Mouse (Mus musculus): ENCODE measurements at regions not wholly inside any gene's neighbourhood (a gene's known extent, or its start where the extent isn't known, plus 50 kb on each side); places are given as distances from the start of the nearest gene placed in this dataset.

DNA sequence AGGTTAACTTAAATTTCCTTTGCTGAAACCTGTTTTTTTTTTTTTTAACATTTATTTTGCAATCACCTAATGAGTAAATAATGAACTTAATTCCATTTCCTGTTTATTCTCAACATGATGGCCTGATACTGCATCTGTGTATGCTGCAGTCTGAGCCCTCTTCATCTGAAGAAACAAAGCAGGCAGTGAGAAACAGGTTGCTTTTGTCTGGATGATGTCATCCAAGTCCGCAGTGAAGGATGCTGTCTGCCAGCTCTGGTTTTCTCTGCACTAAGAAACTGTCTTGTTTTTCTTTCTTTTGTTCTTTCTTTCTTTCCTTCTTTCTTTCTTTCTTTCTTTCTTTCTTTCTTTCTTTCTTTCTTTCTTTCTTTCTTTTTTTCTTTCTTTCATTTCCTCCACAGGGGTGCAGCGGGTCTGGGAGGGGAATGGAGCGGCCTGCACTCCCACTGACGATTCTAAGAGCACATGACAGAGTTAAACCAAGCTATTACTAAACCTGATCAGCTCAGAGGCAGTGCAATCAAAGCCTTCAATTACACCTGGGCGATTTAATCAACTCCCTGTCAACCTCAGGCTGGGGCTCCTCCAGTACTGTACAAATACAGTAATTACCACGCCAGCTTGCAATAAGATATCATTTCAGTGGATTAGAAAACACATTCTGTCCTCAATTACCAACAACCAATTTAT lies 204.0 kb downstream of the Fam76b start:
- 68% methylated on average over 6 of the region's 6 CpGs for WGBS
- H3K36me3 ChIP-seq = no peaks in the 10 kb centered on the region
- DNase-seq (ENCODE audit: low spot score) = no peak

GRCm38 (mm10) chr9:14032048-14032362 lies 204.5 kb downstream of the Fam76b start:
- no peaks in the 10 kb centered on the region for H3K4me1 ChIP-seq
- DNase-seq (ENCODE audit: low spot score) = no peak
- 81% methylated on average over 1 of the region's 1 CpGs for WGBS

More for the DNA sequence above, 204.0 kb downstream of the Fam76b start:
- no peaks in the 10 kb centered on the region for H3K9me3 ChIP-seq
- no peaks in the 10 kb centered on the region for H3K27me3 ChIP-seq (ENCODE audit: insufficient read depth, poor library complexity, severe bottlenecking)
- no peaks in the 10 kb centered on the region for H3K4me1 ChIP-seq
- H3K4me3 ChIP-seq = no peak overlapping the region
- H3K27ac ChIP-seq = no peak overlapping the region

DNA sequence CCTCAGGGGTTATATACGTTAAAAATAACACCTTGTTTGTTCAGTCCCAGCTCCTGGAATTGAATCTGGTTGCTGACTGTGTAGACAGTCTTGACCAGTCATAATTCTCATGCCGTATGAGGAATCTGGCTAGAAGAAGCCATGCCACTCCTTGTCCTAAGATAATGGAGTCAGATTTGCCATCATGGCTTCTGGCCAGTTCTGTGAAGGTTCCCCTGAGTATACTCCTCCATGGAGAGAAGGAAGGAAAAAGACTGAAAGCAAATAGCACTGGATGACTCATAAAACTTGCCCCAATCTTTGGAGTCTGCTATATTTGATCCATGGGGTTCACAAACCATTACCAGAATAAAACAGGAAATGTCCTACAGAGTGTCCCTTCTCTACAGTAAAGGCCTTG lies 208.0 kb downstream of the Fam76b start:
- no peaks in the 10 kb centered on the region for H3K36me3 ChIP-seq
- H3K27me3 ChIP-seq (ENCODE audit: insufficient read depth, poor library complexity, severe bottlenecking) = no peaks in the 10 kb centered on the region
- no peaks in the 10 kb centered on the region for H3K4me1 ChIP-seq
- H3K9me3 ChIP-seq = no peaks in the 10 kb centered on the region
- WGBS = 80% methylated on average over 2 of the region's 2 CpGs
- no peak overlapping the region for H3K4me3 ChIP-seq
- DNase-seq (ENCODE audit: low spot score) = no peak
- H3K27ac ChIP-seq = no peak overlapping the region

More at GRCm38 (mm10) chr9:14032048-14032362, 204.5 kb downstream of the Fam76b start:
- H3K9me3 ChIP-seq = no peaks in the 10 kb centered on the region
- no peak overlapping the region for H3K4me3 ChIP-seq
- no peaks in the 10 kb centered on the region for H3K27me3 ChIP-seq (ENCODE audit: insufficient read depth, poor library complexity, severe bottlenecking)
- no peaks in the 10 kb centered on the region for H3K36me3 ChIP-seq
- no peak overlapping the region for H3K27ac ChIP-seq

GRCm38 (mm10) chr9:14041900-14042435 lies 214.5 kb downstream of the Fam76b start:
- Histone ChIP-seq H3K36me3 (no peaks in the 10 kb centered on the region), H3K4me1 (peaks cover 11% of the 10 kb centered on the region), H3K9me3 (no peaks in the 10 kb centered on the region), H3K27ac (peak overlapping the region; percentile 42; the same call in 1 of the 2 replicates), H3K4me3 (no peak overlapping the region), H3K27me3 (ENCODE audit: insufficient read depth, poor library complexity, severe bottlenecking) (no peaks in the 10 kb centered on the region)
- peak; percentile 79 for DNase-seq (ENCODE audit: low spot score)
- 27% methylated on average over 2 of the region's 2 CpGs for WGBS

DNA sequence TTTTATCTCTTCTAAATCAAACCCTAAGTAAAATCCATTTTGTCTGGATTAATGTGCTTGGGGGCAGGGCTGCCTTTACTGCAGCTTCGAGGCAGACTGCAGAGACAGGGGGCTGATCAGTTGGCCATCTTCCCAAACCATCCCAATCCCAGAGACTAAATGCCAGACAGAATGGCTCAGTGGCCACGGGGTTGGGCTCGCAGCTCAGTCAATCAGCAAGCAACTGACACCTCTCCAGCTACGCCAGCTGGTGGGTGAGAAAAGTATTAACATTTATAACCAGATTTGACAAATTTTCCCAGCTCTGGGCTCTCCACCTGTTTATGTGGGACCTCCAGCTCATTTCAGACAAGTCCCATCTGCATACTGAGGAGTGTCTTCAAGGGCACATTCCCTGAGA lies 220.7 kb downstream of the Fam76b start:
- Histone ChIP-seq H3K27me3 (ENCODE audit: insufficient read depth, poor library complexity, severe bottlenecking) (no peaks in the 10 kb centered on the region), H3K4me1 (peaks cover 3% of the 10 kb centered on the region), H3K9me3 (no peaks in the 10 kb centered on the region), H3K36me3 (no peaks in the 10 kb centered on the region), H3K4me3 (no peak overlapping the region), H3K27ac (no peak overlapping the region)
- 74% methylated on average over 4 of the region's 4 CpGs for WGBS
- DNase-seq (ENCODE audit: low spot score) = no peak

DNA sequence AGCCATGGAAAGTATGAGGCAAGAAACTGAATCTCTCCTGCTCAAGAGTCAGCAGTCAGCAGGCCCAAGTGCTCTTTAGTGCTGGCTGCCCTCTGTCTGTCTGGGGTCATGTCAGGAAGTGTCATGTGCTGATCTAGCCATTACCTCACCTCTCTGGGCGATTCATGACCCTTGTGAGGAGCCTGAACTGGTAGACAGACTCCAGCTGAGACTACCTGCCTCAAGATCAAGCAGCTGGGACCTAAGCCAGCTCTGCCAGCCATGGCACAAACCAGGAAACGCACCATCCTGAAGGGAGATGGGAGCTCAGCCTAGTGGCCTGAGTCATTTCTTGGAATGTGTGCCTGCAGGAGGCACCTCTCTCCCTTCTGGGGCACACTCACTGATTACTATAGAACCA lies 221.2 kb upstream of the Sesn3 start:
- WGBS = 20% methylated on average over 2 of the region's 2 CpGs
- peak overlapping the region; percentile 30 for H3K27ac ChIP-seq
- no peaks in the 10 kb centered on the region for H3K9me3 ChIP-seq
- H3K4me3 ChIP-seq = no peak overlapping the region
- H3K36me3 ChIP-seq = no peaks in the 10 kb centered on the region
- no peak for DNase-seq (ENCODE audit: low spot score)
- H3K27me3 ChIP-seq (ENCODE audit: insufficient read depth, poor library complexity, severe bottlenecking) = peaks cover 6% of the 10 kb centered on the region; the same call in 1 of the 2 replicates
- peaks cover 25% of the 10 kb centered on the region for H3K4me1 ChIP-seq

- Histone ChIP-seq H3K9me3 (no peaks in the 10 kb centered on the region), H3K4me3 (no peak overlapping the region), H3K27me3 (ENCODE audit: insufficient read depth, poor library complexity, severe bottlenecking) (peaks cover 6% of the 10 kb centered on the region; the same call in 1 of the 2 replicates), H3K27ac (no peak overlapping the region), H3K4me1 (peaks cover 25% of the 10 kb centered on the region), H3K36me3 (no peaks in the 10 kb centered on the region)
- DNase-seq (ENCODE audit: low spot score) = no peak
- WGBS = 83% methylated on average over 10 of the region's 10 CpGs
Observed at GRCm38 (mm10) chr9:14056410-14057172, 218.3 kb upstream of the Sesn3 start.

DNA sequence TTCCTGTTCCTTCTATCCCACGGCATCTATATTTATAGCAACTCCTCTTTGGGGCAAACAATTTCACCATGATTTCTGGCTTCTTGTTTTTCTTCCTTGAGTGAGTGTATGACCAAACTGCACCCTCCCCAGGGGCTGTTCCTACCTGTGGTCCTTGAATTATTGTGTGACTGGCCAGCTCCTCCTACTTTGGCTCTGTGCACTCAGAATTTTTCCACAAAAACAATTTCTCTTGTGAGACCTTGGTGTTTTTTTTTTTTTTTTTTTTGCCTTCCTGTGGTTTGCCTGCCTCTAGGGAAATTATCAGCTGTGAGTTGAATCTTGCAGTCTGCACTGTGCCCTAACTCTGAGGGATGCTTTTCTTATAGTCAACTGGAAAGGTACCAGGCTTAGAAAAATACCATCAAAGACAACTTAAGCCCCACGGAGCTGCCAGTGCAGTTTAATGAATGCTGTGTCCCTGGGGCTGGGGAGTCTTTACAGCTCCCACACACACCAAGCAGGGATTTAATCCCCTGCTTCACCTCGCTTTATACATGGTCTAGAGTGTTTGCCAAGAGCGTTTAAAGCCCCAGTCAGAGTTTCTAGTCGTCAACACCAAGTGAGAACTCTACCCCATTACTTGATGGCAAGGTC lies 216.2 kb upstream of the Sesn3 start:
- H3K9me3 ChIP-seq = no peaks in the 10 kb centered on the region
- H3K36me3 ChIP-seq = no peaks in the 10 kb centered on the region
- no peak overlapping the region for H3K27ac ChIP-seq
- no peak overlapping the region for H3K4me3 ChIP-seq
- H3K27me3 ChIP-seq (ENCODE audit: insufficient read depth, poor library complexity, severe bottlenecking) = peaks cover 6% of the 10 kb centered on the region; the same call in 1 of the 2 replicates
- H3K4me1 ChIP-seq = peaks cover 16% of the 10 kb centered on the region
- no peak for DNase-seq (ENCODE audit: low spot score)
- WGBS = 36% methylated on average over 5 of the region's 5 CpGs

DNA sequence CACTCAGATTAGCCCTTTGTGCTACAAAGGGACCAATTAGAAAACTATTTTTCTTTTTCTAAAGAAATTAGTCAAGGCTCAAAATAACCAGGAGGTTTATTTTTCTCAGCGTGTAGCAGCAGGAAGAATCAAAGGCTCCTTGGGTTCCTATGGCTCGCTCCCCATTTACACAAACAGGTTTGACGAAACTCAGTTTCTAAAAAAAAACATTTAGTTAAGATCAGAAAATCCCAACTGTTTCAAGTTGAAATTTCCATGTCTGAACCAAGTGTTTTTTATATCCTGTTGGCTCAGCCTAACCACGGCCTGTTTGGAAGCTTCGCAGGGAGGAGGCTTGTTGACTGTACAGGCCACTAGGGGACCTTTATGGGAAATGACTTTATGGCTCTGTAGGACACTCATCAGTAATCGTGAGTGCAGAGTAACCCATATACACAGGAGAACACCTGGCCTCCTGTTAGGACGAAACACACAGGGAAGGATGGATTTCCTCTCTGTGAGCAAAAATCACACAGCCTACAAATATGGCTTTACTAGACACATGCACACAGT lies 215.6 kb upstream of the Sesn3 start:
- Histone ChIP-seq H3K27ac (no peak overlapping the region), H3K4me3 (no peak overlapping the region), H3K27me3 (ENCODE audit: insufficient read depth, poor library complexity, severe bottlenecking) (peaks cover 6% of the 10 kb centered on the region; the same call in 1 of the 2 replicates), H3K9me3 (no peaks in the 10 kb centered on the region), H3K36me3 (no peaks in the 10 kb centered on the region), H3K4me1 (peaks cover 12% of the 10 kb centered on the region; the same call in 1 of the 2 replicates)
- DNase-seq (ENCODE audit: low spot score) = no peak
- 71% methylated on average over 7 of the region's 7 CpGs for WGBS

DNA sequence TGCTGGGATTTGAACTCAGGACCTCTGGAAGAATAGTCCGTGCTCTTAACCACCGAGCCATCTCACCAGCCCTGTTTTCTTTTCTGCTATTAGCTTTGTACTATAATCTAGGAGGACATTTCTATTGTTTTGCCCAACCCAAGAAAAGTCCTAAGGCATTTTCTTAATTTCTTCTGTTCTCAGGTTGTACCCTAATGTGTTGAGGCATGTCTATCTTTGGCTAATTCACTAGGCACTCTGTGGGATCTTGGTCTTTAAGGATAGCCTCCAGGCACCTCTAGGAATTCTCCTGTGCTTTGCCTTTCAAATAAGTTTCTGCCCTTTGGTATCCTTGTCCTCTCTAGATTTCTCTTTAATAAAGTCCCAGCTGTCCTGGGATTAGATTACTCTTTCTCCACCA lies 214.6 kb upstream of the Sesn3 start:
- H3K4me1 ChIP-seq = peaks cover 12% of the 10 kb centered on the region; the same call in 1 of the 2 replicates
- no peak for DNase-seq (ENCODE audit: low spot score)
- WGBS = 94% methylated on average over 2 of the region's 2 CpGs
- H3K4me3 ChIP-seq = no peak overlapping the region
- no peaks in the 10 kb centered on the region for H3K36me3 ChIP-seq
- no peak overlapping the region for H3K27ac ChIP-seq
- peaks cover 6% of the 10 kb centered on the region; the same call in 1 of the 2 replicates for H3K27me3 ChIP-seq (ENCODE audit: insufficient read depth, poor library complexity, severe bottlenecking)
- peaks cover 4% of the 10 kb centered on the region for H3K9me3 ChIP-seq

DNA sequence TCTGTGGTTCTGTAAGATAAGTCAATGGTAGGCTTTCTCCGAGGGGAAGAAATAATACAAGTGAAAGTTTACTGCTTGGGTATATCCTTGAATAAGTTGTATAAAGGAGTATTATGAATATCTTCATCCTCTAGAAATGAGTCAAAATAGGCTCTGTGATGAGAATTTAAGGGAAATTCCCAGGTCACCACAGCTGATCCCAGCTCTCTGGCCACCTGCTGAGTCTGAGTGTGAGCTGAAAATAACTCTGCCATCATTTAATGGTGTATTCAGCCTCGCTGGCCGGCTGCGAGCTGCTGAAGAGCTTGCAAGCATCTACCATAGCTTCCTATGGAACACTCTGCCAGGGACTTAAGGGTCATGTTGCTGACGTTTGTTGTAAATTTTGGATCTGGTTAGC lies 213.5 kb upstream of the Sesn3 start:
- Histone ChIP-seq H3K9me3 (peaks cover 12% of the 10 kb centered on the region), H3K4me3 (no peak overlapping the region), H3K36me3 (no peaks in the 10 kb centered on the region), H3K27me3 (ENCODE audit: insufficient read depth, poor library complexity, severe bottlenecking) (peaks cover 6% of the 10 kb centered on the region; the same call in 1 of the 2 replicates), H3K4me1 (peaks cover 8% of the 10 kb centered on the region; the same call in 1 of the 2 replicates), H3K27ac (no peak overlapping the region)
- peak; percentile 28 for DNase-seq (ENCODE audit: low spot score)
- WGBS = 79% methylated on average over 5 of the region's 5 CpGs

DNA sequence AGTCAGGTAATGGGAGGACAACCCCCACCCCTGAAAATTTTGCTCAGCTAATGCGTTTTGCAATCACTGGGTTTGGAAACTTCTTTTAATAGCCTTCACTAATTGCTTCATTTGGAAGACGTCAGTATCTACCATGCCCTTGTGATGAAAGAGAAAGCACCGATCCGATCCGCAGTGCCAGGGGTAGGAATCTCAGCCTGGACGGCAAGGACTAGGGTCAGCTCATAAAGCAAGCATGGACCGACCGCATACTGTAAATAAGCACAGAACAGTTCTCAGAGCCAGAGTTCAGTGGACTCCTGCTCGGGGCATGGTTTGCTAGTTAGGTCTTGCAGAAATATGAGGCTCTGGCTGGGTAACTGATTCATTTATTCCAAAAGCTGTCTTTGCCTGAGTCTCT lies 213.0 kb upstream of the Sesn3 start:
- DNase-seq (ENCODE audit: low spot score) = peak; percentile 52
- WGBS = 82% methylated on average over 9 of the region's 9 CpGs
- Histone ChIP-seq H3K9me3 (peaks cover 13% of the 10 kb centered on the region), H3K27ac (no peak overlapping the region), H3K36me3 (no peaks in the 10 kb centered on the region), H3K4me3 (no peak overlapping the region), H3K4me1 (peaks cover 4% of the 10 kb centered on the region; the same call in 1 of the 2 replicates), H3K27me3 (ENCODE audit: insufficient read depth, poor library complexity, severe bottlenecking) (0 out of 2 replicates have a peak, but pooled peaks cover 6% of the 10 kb centered on the region)
